Mouse (Mus musculus) thymus, postnatal 25 days (tissue): ENCODE measurements around the gene Aldh8a1.

ENCODE experiments used
- DNase-seq: peaks from one replicate; pipeline ENCODE4 v3.0.0; 2022

Aldh8a1 gene

GRCm38 (mm10) chr10:21376682-21377473, at the start of gene Aldh8a1:
Aldh8a1 (plus strand) TSS chr10:21377291.
- no peak for DNase-seq

GRCm38 (mm10) chr10:21327605-21328135, 49.4 kb upstream of the Aldh8a1 start:
- DNase-seq = no peak

GRCm38 (mm10) chr10:21334349-21335105, 42.6 kb upstream of the Aldh8a1 start:
- DNase-seq = no peak

GRCm38 (mm10) chr10:21335534-21335933, 41.6 kb upstream of the Aldh8a1 start:
- DNase-seq = no peak

- DNase-seq = peak; percentile 73
These were observed 39.9 kb upstream of the Aldh8a1 start for GRCm38 (mm10) chr10:21337191-21337590.

- DNase-seq = no peak
These were observed 35.4 kb upstream of the Aldh8a1 start for GRCm38 (mm10) chr10:21341706-21342105.

- DNase-seq = no peak
These were observed 34.6 kb upstream of the Aldh8a1 start for GRCm38 (mm10) chr10:21342331-21343005.

GRCm38 (mm10) chr10:21347332-21347731, 29.8 kb upstream of the Aldh8a1 start:
- no peak for DNase-seq

GRCm38 (mm10) chr10:21349449-21349848, 27.6 kb upstream of the Aldh8a1 start:
- no peak for DNase-seq

GRCm38 (mm10) chr10:21349946-21350345, 27.1 kb upstream of the Aldh8a1 start:
- DNase-seq = no peak

- no peak for DNase-seq
These were observed 26.3 kb upstream of the Aldh8a1 start for GRCm38 (mm10) chr10:21350531-21351515.

- DNase-seq = no peak
These were observed 25.3 kb upstream of the Aldh8a1 start for GRCm38 (mm10) chr10:21351766-21352165.

GRCm38 (mm10) chr10:21353890-21354289, 23.2 kb upstream of the Aldh8a1 start:
- no peak for DNase-seq

GRCm38 (mm10) chr10:21354506-21354905, 22.6 kb upstream of the Aldh8a1 start:
- DNase-seq = no peak

GRCm38 (mm10) chr10:21357986-21358385, 19.1 kb upstream of the Aldh8a1 start:
- no peak for DNase-seq

- DNase-seq = no peak
These were observed 18.0 kb upstream of the Aldh8a1 start for GRCm38 (mm10) chr10:21359086-21359485.

- no peak for DNase-seq
These were observed 15.2 kb upstream of the Aldh8a1 start for GRCm38 (mm10) chr10:21361871-21362270.

GRCm38 (mm10) chr10:21363297-21363696, 13.8 kb upstream of the Aldh8a1 start:
- no peak for DNase-seq

GRCm38 (mm10) chr10:21364946-21365345, 12.1 kb upstream of the Aldh8a1 start:
- no peak for DNase-seq

- DNase-seq = no peak
These were observed 11.2 kb upstream of the Aldh8a1 start for GRCm38 (mm10) chr10:21365897-21366296.

- no peak for DNase-seq
These were observed 10.6 kb upstream of the Aldh8a1 start for GRCm38 (mm10) chr10:21366471-21366870.

GRCm38 (mm10) chr10:21367481-21367880, 9.6 kb upstream of the Aldh8a1 start:
- DNase-seq = no peak
